Mouse (Mus musculus) ES-E14 (cell line): ENCODE measurements around the gene Ep400. TPM values are rescaled to one million over a fixed set of nuclear protein-coding genes. Genes with fewer than 3 reads are reported as not detected.

ENCODE experiments used
- DNase-seq: peaks from one replicate; pipeline ENCODE4 v3.0.0-alpha.2; 2013; ENCODE audit warnings: low read depth, low spot score
- H3K27ac ChIP-seq: 2 replicates; pipeline ENCODE4 v1.5.1; 2012; ENCODE audit warnings: low read depth, mild to moderate bottlenecking, low read length, moderate library complexity, mixed read lengths; ENCODE audit not compliant: poor library complexity, insufficient read depth, severe bottlenecking
- H3K36me3 ChIP-seq: 2 replicates; pipeline ENCODE4 v1.6.1; 2012; ENCODE audit warnings: mild to moderate bottlenecking, low read length, moderate library complexity, mixed read lengths; ENCODE audit not compliant: control insufficient read depth, poor library complexity, insufficient read depth, severe bottlenecking
- H3K4me1 ChIP-seq, 2 experiments: fragments of 150-350 bp in 1 of 2; sonication (generic) in 1 of 2; 2 replicates each; pipeline ENCODE4 v1.6.1; 2012; ENCODE audit warnings: low read length in 2 of 2, mild to moderate bottlenecking in 1 of 2, mixed read lengths in 1 of 2; ENCODE audit not compliant: control insufficient read depth in 2 of 2, insufficient read depth in 2 of 2, poor library complexity in 1 of 2
- H3K4me3 ChIP-seq, 2 experiments: fragments of 150-350 bp in 1 of 2; sonication (generic) in 1 of 2; 2 replicates each; pipeline ENCODE4 v1.5.1; 2012; ENCODE audit warnings: low read length in 2 of 2, low read depth in 1 of 2, mild to moderate bottlenecking in 1 of 2, mixed read lengths in 1 of 2; ENCODE audit not compliant: insufficient read depth in 1 of 2, poor library complexity in 1 of 2, severe bottlenecking in 1 of 2
- H3K9ac ChIP-seq: 2 replicates; pipeline ENCODE4 v1.6.1; 2012; ENCODE audit warnings: low read depth, mild to moderate bottlenecking, low read length, mixed read lengths; ENCODE audit not compliant: poor library complexity, insufficient read depth, severe bottlenecking
- H3K9me3 ChIP-seq: fragments of 150-350 bp; sonication (generic); 2 replicates; pipeline ENCODE4 v1.6.1; 2012; ENCODE audit warnings: low read depth, mild to moderate bottlenecking, low read length; ENCODE audit not compliant: control insufficient read depth, insufficient read depth
- CHD2 ChIP-seq: IDR thresholded peaks from 2 replicates; pipeline ENCODE4 v1.6.1; 2014; ENCODE audit warnings: mild to moderate bottlenecking, low read depth, low read length, inconsistent platforms
- HCFC1 ChIP-seq: IDR thresholded peaks from 2 replicates; pipeline ENCODE4 v1.6.1; 2012; ENCODE audit warnings: low read length, inconsistent platforms, borderline replicate concordance; ENCODE audit not compliant: insufficient read depth
- MAFK ChIP-seq: IDR thresholded peaks from 2 replicates; pipeline ENCODE4 v1.6.1; 2014; ENCODE audit warnings: mild to moderate bottlenecking, low read depth, low read length, inconsistent platforms; ENCODE audit not compliant: insufficient read depth
- ZC3H11A ChIP-seq: IDR thresholded peaks from 2 replicates; pipeline ENCODE4 v1.6.1; 2012; ENCODE audit warnings: low read depth, mild to moderate bottlenecking, inconsistent platforms, low read length, borderline replicate concordance
- ZNF384 ChIP-seq: IDR thresholded peaks from 2 replicates; pipeline ENCODE4 v1.6.1; 2012; ENCODE audit warnings: low read depth, low read length, inconsistent platforms
- in situ Hi-C, 2 experiments: fragments of 600-800 bp; cut with MboI; formaldehyde crosslinking; loops; one replicate each; pipeline ENCODE4 v1.15.1; 2025; ENCODE audit warnings: low sequenced_read_pairs in 2 of 2, inconsistent platforms in 1 of 2; ENCODE audit not compliant: unreplicated experiment in 2 of 2
- total RNA-seq: library from RNA; depleted of rRNA; stranded (reverse); fragments of 300-350 nt; gene quantifications from 2 replicates; pipeline ENCODE4 v1.2.3, GENCODE M21; 2012; rRNA removed

Gene Ep400
- total RNA-seq, result 56.7 and 62.2 TPM in 2 replicates

GRCm38 (mm10) chr5:110770448-110771158 is at the start of gene Ep400:
Gene Ep400 (minus strand): TSS chr5:110770717.
- H3K36me3 ChIP-seq, result peaks cover 22% of the 10 kb centered on the region
- in situ Hi-C loops, result no loop called here
- H3K27ac ChIP-seq, result peak within 1 kb of the TSS; percentile 82
- peak; percentile 100 for DNase-seq
- peak within 1 kb of the TSS; percentile 86 to 96 for H3K4me3 ChIP-seq
- peaks cover 2 to 17% of the 10 kb centered on the region in 2 experiments for H3K4me1 ChIP-seq
- H3K9ac ChIP-seq, result peak within 1 kb of the TSS; percentile 93
- no peaks in the 10 kb centered on the region for H3K9me3 ChIP-seq
- TF ChIP-seq ZC3H11A, result no peak
- TF ChIP-seq ZNF384, result 0 out of 2 replicates have a peak, but pooled peaks have one; percentile 35
- TF ChIP-seq HCFC1, result peak; percentile 72

- Histone ChIP-seq H3K27ac (peak within 1 kb of the TSS; percentile 95), H3K4me1 (peaks cover 2 to 12% of the 10 kb centered on the region in 2 experiments; a peak in 3 of 4 replicates), H3K36me3 (peaks cover 12% of the 10 kb centered on the region), H3K9me3 (no peaks in the 10 kb centered on the region), H3K4me3 (peak within 1 kb of the TSS; percentile 78 to 93), H3K9ac (peak within 1 kb of the TSS; percentile 87)
- in situ Hi-C loops, result no loop called here
- DNase-seq, result peak; percentile 100
- TF ChIP-seq HCFC1, result peak; percentile 60; the same call in 1 of the 2 replicates
- no peak for TF ChIP-seq MAFK
Observed at GRCm38 (mm10) chr5:110809667-110810325, 39.3 kb upstream of the Ep400 start, which contains the start of gene Ulk1. Gene Ulk1 (minus strand): TSS chr5:110810097.

DNA sequence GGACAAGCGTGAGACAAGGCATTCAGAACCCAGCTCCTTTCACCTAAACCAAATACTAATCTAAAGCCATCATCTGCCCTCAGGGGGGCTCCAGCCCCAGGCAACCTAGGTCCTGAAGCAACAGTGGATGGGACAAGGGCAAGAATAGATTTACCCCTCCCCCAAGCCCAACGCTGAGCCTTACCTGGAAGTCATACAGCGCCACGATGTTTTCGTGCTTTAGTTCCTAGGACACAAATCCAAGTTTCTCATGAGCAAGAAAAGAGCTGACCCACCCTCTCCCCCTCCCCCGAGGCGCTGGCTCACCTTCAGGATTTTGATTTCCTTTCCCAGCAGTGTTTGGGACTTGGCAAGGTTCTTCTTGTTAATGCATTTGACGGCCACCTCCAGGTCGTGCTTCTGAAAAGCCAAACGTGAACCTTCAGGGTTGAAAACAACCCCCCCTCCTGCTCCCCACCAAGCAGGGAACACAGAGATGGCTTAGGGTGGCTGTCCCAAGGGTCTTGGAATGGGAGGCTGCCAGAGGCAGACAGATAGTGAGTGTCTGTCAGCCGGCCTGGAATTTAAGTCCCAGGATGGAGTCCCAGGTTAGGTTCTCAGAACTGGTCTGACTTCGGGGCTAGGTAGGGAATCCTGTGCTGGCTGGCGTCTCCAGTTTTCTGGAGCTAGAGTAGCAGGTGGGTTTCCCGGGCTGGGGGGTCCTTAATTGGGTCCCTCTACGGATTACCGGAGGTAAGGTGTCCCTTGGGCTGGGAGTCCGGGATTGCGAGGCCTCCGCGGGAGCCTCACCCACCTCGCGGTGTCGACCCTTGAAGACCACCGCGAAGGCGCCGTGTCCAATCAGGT is 38.5 kb upstream of the Ep400 start:
- Histone ChIP-seq H3K4me1 (peaks cover 7 to 15% of the 10 kb centered on the region in 2 experiments; a peak in 3 of 4 replicates), H3K27ac (peak overlapping the region; percentile 95), H3K36me3 (peaks cover 14% of the 10 kb centered on the region), H3K9ac (peak overlapping the region; percentile 87), H3K9me3 (no peaks in the 10 kb centered on the region), H3K4me3 (peak overlapping the region; percentile 78 to 93)
- DNase-seq, result peak; percentile 66
- in situ Hi-C loops, result no loop called here
- TF ChIP-seq ZNF384, result no peak
- 0 out of 2 replicates have a peak, but pooled peaks have one; percentile 26 for TF ChIP-seq CHD2

- in situ Hi-C loops, result no loop called here
- peak overlapping the region; percentile 87 for H3K9ac ChIP-seq
- peaks cover 10 to 15% of the 10 kb centered on the region in 2 experiments; a peak in 3 of 4 replicates for H3K4me1 ChIP-seq
- peaks cover 14% of the 10 kb centered on the region for H3K36me3 ChIP-seq
- DNase-seq, result peak; percentile 79
- no peaks in the 10 kb centered on the region for H3K9me3 ChIP-seq
- H3K27ac ChIP-seq, result peak overlapping the region; percentile 95
- no peak for TF ChIP-seq ZC3H11A
- TF ChIP-seq MAFK, result peak; percentile 96
- peak overlapping the region; percentile 78 to 93 for H3K4me3 ChIP-seq
Observed at GRCm38 (mm10) chr5:110808061-110808631, 37.6 kb upstream of the Ep400 start.
